Mouse (Mus musculus): ENCODE measurements at regions not wholly inside any gene's neighbourhood (a gene's known extent, or its start where the extent isn't known, plus 50 kb on each side); places are given as distances from the start of the nearest gene placed in this dataset.

DNA sequence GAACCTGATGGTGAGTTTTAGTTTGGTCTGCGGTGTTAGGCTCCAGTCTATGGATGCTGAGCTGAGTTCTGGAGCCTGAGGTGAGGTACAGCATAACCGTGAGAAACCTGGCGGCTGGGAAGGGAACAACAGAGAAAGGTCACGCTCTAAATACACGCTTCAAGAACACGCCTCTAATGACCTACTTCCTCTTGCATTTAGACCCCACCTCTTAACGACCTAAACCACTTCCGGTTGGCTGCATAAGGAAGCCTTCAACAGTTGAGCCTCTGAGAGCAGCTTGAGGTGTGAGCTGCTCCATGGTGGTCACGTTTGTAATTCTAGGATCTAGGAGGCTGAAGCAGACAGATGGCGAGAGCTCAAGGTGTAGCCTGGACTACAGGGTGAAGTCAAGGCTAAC lies 175.8 kb downstream of the Zfp365 start:
- DNase-seq (ENCODE audit: low read depth, low spot score), result no peak

DNA sequence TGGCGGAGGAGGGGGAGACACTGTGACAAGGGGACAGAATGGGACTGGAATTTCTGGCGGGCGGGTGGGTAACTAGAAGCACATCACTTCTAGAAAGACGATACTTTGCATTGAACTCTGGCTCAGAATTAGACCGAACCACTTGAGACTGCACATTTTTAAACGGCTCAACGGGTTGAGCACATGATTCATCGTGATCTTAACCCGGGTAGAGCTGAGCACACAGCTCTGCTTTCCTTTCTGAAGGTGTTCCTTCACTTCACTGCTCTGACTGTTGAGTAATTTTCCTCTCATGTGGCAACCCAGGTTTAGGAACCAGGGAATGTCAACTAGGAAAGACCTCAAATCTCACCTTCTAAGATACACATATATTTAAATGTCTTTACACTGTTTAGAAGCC lies 180.9 kb downstream of the Zfp365 start:
- no peak for DNase-seq (ENCODE audit: low read depth, low spot score)

DNA sequence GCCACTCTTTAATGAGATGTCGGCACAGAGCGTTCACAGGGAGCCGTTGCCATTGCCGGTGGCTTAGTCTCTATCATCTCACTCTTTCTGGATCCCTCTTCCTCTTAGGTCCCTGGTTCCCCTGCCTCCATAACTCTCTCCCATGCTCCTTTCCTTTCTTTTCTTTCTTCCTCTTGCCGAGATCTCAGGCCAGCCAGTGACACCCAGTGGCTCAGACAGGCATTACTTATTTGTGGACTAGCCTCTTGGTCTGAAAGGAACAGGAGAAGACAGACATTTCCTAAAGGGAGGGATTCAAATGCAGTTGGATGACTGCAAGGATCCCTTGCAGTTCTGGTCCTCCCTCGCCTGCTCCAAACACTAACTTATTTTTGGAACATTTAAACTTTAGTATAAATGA lies 180.5 kb upstream of the Ado start:
- no peak for DNase-seq (ENCODE audit: low read depth, low spot score)

DNA sequence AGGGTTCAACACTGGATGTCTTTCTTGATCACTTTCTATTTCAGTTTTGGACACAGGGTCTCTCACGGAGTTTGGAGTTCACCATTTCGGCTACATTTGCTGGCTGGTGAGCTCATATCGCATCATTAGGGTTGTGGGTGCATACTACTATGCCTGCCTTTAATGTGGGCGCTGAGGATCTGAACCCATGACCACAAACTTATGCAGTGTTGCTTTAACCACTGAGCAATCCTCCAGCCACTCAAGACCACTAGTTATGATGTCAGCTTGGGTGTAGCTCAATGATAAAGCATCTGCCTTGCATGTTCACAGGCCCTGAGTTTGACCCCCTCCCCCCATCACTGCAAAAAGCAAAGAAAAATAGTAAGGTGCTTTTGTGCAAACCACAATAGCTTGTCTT lies 178.8 kb upstream of the Ado start:
- DNase-seq (ENCODE audit: low read depth, low spot score), result no peak

DNA sequence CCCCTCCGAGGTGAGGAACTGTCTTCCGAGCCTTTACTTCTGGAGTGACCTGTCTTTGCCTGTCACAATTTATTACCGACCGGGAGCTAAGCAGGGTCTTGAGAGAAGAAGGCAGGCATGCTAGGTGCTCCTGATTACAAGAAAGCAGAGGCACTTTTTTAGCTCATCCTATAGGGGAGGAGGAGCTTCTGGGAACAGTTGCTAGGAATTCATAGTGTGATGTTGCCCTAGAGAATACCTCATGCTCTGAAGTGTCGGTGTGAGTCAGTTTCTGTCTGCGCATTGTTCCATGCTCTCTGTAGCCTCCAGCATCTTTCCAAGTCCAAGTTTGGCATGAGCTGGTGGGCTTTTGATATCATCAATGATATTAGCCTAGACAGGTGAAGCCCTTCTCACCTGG lies 178.0 kb upstream of the Ado start:
- no peak for DNase-seq (ENCODE audit: low read depth, low spot score)

DNA sequence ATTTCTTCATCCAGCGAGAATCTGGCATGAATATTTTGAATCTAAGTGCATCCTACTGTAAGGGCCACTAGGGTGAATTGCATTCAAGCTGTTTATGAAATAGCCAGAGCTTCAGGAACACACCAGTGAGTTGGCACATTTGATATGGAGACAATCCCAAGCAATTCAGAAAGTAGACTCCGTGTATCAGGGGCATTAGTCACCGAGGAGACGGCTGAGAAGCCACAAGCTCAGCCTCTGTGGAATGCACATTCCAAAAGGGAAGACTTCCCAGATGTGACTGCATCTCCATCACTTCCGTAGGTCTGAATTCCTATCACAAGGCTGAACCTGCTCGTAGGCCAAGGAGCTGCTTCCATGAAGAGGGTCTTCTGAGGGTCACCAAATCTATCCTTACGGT lies 177.6 kb upstream of the Ado start:
- no peak for DNase-seq (ENCODE audit: low read depth, low spot score)

DNA sequence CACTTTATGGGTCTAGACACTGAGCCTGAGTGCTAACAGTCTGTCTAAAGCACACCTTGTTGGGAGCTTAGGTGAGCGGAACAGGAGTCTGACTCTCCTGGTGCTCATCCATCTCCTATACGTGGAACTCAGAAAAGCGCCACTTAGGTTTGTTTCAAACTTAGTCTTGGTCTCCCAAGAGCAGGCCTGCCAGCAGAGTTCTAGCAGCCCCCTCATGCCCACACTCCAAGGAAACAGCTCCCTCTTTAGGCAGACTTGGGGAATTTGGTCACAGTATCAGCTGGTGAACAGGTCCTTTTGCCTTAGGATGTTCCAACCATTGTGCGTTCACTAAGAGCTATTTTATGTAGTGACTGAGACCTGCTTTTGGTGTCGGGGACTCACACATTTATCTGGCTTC lies 173.0 kb upstream of the Ado start:
- DNase-seq (ENCODE audit: low read depth, low spot score), result no peak

DNA sequence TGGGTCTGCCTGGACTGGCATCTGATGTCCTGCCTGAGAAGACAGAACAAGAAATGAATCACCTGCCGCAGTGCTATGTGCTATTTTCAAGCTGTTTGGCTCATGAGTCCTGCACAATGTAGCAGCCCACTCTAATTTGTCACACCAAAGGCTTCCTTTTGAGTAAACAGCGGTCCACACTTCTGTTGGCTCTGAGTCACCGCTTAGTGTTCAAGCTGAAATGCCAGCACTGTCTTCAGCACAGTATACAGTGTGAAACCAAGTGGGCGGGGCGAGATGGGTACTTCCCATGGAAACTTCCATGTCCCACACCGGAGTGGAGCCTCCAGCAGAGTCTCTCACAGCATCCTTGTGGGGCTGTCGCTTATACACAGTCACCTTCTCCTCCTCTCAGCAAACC lies 168.8 kb upstream of the Ado start:
- no peak for DNase-seq (ENCODE audit: low read depth, low spot score)

DNA sequence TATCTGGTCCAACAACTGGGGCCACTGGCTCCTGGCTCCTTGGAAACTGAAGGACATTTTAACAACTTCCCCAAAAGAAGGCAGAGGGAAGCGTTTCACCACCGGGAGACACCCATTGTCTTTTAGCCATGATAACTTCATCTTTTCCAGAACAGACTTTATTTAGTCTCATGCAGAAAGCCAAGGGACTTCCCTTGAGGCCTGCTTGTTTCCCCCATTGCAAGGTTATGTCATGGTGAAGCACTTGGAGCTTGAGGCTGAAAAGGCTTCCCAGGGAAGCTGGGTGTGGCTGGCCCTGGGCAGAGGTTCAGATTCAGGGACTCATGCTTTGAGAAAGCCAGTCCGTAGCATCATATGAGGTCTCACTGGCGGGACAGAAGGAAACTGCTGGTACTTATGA lies 166.3 kb upstream of the Ado start:
- no peak for DNase-seq (ENCODE audit: low read depth, low spot score)

DNA sequence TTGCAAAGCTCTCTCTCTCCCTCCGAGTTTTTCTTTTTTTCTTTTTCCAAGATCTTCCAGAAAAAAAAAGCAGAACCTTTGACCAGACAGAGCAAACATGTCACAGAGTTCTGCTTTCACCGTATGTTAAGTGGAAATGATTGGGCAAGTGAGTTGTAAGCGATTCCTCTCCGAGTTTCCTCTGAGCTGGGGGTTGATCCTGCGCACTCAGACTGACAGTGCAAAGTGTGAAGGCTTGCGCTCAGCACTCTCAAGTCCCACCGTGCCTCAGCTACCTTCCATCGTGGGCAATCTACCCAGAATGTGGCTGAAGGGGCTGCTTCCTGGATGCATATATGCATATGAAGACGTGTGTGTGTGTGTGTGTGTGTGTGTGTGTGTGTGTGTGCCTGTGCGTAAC lies 164.3 kb upstream of the Ado start:
- DNase-seq (ENCODE audit: low read depth, low spot score), result no peak

DNA sequence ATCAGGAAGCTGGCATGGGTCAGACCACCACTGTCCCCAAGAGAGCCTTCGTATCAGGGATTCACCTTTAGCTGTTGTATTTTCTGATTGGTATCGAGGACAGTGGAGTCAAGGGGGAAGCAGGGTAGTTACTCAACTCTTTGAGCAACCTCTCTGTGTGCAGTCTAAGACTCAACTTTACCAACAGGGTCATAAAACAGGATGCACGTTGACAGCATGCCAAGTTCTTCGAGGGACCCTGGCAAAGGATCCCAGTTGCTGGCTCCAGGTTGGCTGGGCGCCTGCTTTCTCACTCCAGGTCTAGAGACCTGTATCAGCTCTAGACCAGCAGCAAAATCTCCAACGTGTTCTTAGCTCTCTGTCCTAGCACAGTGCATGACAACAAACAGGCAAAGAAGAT lies 163.9 kb upstream of the Ado start:
- DNase-seq (ENCODE audit: low read depth, low spot score), result no peak

DNA sequence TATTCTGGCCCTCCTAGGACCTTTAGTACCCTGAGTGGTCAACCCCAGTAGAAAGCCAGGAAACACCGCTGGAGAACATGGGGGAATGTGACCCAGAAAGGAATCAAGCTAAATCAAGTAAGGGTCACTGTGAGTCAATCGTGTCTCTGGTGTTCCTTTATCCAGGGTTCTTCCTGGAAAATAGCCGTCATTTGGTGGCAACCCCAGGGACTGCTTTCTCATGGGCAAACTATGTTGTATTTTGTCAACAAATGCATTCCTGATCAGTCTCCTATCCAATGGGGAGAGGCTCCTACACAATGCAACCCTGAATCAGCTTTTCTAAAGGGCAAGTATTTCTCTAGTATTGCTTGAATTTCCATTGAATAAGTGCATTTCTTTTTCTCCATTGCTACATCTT lies 163.2 kb upstream of the Ado start:
- no peak for DNase-seq (ENCODE audit: low read depth, low spot score)

DNA sequence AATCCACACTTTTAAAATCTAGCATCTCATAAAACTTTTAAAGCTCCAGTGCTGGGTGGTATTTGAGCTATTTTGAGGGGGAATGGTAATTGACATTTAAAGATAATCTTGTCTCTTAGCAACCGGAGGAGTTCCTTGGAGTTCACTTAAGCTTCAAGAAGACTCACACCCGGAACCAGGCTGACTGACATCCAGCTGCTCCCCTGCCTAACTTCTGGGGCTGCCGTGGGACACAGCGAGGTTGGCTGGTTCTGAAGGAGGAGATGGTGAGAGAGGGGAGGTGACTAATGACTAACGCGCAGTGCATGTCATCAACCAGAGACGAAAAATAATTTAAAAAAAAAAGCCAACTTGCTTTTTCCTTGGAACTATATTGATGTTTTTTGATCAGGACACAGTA lies 157.7 kb upstream of the Ado start:
- DNase-seq (ENCODE audit: low read depth, low spot score), result no peak

DNA sequence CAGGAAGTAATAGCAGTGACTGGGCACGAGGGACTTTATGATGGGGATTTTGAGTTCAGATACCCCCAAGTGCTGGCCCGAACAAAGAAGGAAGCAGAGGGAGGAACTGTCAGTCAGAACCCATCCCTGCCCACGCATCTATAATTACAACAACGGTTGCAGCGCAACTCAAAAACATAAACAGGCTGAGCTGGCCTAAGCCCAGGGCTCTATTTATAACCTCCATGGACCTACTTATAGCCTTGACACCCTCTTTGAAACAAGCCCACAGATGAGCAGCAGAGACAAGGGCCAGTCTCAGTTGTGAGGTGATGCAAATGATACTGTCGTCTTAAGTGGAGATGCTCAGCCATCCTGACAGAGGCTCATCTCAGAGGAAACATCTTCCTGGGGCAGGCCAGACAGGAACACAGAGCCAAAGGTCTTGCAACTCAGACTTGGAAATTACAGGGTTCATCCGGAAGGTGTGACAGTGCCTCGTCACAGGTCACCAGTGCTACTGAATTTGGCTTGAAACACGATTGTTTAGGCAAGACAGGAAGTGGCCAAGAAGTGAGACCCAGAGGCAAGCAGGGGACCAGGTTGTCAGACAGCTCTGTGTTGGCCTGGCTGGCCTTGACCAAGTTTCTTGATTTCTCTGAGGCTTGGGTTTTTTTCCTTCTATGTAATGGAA lies 154.2 kb upstream of the Ado start:
- DNase-seq (ENCODE audit: low read depth, low spot score), result no peak

DNA sequence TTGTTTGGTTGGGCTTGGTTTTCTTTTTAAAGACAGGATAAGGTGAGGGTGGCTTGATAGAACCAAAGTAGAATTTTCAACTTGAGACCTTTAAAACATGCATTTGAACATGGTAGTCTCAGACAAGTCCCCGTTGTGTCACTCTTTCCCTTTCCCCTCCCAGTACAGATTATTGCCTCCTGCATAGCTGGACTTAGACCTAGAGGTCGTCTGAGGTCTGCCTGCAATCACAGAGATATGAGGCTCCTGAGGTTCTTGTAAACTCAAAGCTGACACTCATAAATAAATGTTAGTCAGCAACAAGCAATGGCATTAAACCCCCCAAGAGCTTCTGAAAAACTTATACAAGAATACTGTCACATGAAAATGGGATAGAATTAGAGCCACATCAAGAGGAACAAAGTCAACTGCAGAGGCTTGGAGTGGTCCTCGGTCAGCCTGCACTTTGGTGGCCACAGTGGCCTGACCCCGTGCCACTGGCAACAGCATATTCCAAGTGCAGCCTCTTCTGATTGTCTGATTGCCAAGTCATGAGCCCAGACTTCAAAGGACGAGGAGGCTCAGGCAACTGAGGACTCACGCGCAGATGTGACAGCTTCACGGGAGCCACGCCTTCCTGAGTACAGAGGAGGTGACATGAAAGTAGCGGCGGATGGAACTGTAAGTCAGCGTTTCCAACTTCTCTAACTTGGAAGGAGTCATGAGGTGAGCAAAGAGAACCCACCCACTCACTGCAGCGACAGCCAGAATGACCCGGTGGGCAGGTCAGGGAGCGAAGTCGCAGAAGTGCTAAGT lies 148.8 kb upstream of the Ado start:
- DNase-seq (ENCODE audit: low read depth, low spot score), result no peak

DNA sequence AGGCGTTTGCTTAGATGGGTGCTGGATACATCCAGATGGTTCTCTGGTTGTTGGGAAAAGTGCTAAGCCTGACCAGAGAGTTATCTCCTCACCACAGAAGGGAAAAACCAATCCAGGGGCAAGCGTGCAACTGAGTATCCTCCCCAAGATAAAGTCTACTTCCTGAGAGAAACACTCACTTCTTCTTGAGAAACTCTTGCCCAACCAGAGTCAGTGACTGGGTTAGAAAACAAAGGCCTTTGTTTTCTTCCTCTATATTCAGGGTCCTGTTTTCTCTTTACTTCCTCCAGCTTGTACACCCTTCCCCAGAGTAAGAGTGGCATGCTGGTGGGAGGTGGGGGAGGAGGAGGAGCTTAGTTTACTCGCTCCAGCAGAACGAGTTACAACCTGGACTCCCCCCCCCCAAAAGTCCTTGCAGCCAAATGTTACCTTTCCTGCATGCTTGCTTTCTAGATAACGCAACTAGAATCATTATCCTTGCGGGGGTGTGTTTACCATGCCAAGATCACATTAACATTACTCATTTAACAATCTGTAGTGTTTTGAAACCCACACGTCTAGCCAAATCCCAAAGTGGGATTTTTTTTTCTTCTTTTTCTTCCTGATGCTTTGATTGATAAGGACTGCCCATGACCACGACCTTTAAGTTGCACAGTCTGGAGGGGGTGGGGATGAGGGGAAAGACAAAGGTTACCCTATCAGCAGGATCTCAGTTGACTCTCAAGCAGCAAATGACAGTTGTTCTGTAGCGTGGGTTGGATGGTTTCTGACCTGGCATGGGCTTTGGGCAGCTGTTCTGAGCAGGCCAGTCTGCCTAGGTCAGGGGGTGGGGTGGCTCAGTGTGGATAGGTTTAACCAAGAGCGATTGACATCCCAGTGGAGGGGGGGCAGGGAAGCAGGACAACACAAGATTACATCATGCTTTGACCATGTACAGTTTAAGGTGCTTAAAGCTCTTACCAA lies 147.4 kb upstream of the Ado start:
- DNase-seq (ENCODE audit: low read depth, low spot score), result no peak

DNA sequence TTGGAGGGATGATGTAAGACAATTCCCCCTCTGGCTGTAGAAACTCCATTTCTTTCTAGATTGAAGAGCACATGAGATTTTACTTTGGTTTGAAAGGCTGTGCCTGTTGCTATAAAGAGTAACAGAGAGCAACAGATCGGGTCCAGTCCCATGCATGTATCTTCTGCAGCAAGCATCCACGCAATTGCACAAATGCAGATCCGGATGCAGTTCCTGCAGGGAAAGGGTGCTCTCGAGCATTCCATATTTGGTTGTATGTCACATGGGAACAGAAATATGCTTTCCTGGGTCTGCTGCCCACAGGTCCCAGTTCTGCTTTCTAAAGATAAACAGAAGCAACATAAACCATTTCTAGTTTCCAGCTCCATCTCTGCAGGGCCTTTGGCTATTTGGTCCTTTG lies 146.0 kb upstream of the Ado start:
- no peak for DNase-seq (ENCODE audit: low read depth, low spot score)

DNA sequence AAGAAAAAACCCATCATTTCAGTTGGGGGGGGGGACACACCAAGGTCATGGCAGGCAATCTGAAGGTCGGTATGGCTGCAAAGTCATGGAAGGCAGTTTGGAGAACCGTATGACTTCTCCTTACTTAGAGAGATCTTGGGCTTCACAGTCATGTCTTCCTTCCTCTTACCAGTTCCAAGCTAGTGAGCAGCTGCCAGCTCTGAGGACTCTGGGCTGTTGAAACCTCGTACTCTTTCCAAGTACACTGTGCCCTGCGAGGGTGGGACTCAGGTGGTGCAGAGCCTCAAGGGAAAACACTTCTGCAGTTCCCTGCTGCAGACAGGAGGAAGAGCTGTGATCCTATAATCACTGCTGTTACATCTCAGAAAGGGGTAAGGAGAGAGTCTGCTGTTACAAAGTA lies 144.8 kb upstream of the Ado start:
- no peak for DNase-seq (ENCODE audit: low read depth, low spot score)

DNA sequence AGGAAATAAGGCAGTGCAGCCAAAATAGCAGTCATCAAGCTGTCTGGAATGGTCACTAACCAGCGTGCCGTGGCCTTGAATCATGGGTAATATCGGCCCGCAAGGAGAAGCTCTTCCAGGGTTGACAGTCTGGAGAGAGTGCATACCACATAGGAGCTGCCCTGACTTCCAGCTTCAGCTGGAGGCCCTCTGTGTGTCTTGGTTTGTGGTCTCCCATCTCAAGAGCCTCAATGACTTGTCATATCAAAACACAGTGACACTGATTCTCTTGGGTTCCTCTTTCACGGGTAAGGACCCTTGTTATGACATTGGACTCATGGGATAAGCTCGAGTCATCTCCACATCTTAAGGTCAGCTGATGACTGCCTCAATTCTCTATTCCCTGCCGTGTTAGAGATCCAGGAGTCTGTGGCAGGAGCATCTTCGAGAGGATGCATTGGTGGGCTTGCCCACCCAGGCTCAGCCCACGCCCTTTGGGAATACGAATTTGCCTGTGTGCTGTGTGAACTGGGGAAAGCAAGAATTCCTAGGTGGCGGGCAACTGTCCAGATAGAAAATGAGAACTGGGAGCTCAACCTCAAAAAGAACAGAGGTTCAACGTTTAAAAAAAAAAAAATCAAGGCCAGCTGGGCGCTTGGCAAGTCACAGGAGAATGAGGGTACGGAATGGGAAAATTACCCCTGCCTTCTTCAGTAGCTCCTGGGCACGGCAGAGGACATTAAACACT lies 141.4 kb upstream of the Ado start:
- DNase-seq (ENCODE audit: low read depth, low spot score), result no peak

DNA sequence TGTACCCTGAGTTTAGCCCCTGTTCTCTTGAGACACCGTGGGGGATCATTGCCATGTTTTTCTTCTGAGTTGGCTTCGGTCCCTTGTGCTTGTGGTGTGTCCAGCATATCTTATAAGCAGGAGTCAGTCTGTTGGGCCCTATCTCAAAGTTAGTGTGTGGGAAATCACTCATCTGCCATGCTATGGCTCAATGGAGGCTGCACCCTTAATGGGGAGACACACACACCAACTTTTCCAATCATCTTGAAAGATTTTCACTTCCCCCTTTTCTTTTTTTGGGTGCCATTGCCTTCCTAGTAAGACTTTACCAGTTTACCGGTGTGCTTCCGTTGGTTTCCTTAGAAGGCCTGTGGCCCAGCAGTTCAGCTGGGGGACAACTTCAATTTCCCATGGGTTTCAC lies 130.6 kb upstream of the Ado start:
- no peak for DNase-seq (ENCODE audit: low read depth, low spot score)

DNA sequence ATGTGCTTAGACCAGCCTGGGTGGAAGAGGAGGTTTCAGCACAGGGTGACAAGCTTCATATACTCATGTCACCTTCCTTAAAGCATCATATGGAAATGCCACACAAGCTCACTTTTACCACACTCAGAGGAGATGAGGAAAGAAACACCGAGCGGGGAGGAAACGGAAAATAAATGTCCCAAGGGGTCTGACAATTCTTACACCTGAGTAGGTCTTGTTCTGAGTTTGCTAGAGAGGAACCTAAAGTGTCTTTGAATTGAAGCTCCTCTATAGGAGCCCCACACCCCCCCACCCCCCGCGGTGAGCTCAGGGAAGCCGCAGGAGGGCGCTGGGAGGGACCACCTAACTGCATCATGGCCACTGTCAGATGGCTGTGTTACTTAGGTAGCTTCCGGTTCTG lies 124.7 kb upstream of the Ado start:
- DNase-seq (ENCODE audit: low read depth, low spot score), result no peak

DNA sequence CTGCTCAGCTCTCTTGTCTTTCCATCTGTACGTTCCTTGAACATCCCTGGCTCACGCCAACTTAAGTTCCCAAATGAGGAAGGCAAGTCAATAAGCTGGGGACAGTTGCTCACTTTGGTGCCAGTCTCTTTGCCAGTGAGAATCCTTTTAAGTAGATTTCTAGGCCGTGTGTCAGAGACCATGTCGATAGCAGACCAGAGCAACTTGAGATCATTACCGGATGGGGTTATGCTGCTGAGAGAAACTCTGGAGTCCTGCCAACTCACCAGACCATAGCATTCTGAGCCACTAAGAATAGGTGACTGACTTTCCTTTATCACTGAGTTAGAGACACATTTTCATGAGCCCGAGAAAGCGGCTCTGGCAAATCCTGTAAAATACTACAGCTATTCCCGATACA lies 123.5 kb upstream of the Ado start:
- no peak for DNase-seq (ENCODE audit: low read depth, low spot score)
